Mouse (Mus musculus) liver, embryonic 14.5 days (tissue): ENCODE results near the gene Gm21985.

Source experiments
- CTCF ChIP-seq: IDR thresholded peaks from 2 replicates; pipeline ENCODE4 v1.5.1; 2016; ENCODE audit warnings: antibody characterized with exemption, low read depth, control low read depth
- EP300 ChIP-seq: IDR thresholded peaks from 2 replicates; pipeline ENCODE4 v1.6.1; 2016; ENCODE audit warnings: antibody characterized with exemption, low read depth

GRCm38 (mm10) chr2:112220880-112221279 lies 45.2 kb upstream of the Gm21985 start:
- no peak for TF ChIP-seq CTCF
- no peak for TF ChIP-seq EP300
